Mouse (Mus musculus): ENCODE results near the gene Lce3f.

GRCm38 (mm10) chr3:93025486-93025885 lies 33.5 kb downstream of the Lce3f start:
- TF ChIP-seq CTCF (IDR thresholded peaks at IDR 0.05; ENCODE audit: low read depth) (no peak), EP300 (optimal IDR thresholded peaks at IDR 0.05) (no peak)
